Mouse (Mus musculus): Measurements from ENCODE around the gene Grik4. TPM values are rescaled to one million over a fixed set of nuclear protein-coding genes. Genes with fewer than 3 reads are reported as not detected.

The Grik4 gene
- total RNA-seq, 2 experiments from 2014 or later: 0.07 TPM; not detected in 1

GRCm38 (mm10) chr9:42702231-42703132 lies 241.8 kb downstream of the Grik4 start:
- intact Hi-C loops (cut with DNase I): no loop called here
- peak; percentile 42 to 49 for DNase-seq

GRCm38 (mm10) chr9:42701729-42702128 lies 242.6 kb downstream of the Grik4 start:
- intact Hi-C loops (cut with DNase I): no loop called here
- no peak for DNase-seq

GRCm38 (mm10) chr9:42693024-42693423 lies 251.3 kb downstream of the Grik4 start:
- DNase-seq: no peak
- intact Hi-C loops (cut with DNase I): no loop called here

DNA sequence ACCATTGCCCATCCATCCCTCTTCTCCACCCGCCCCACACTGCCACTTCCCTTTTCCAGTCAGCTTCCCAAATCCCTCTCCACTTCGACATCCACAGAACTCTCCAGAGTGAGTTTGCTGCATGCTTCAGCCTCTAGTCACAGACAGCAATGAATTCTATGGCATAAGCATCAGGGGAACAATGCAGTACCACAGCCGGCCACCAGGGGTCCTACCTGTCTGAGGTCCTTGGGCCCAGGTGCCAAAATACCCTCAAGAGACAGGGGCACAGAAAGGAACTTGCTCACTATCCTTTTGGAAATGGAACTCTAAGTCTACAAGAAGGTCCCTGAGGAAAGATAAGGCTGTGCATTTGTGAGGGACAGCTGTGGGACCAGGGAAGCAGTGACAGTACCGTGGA lies 256.1 kb downstream of the Grik4 start:
- peak; percentile 24 to 60 for DNase-seq
- intact Hi-C loops (cut with DNase I): loop anchor here (1.0 to 5.0 kb wide), 2 partner anchors 116 to 256 kb away; partner anchors contain the start of gene Grik4

DNA sequence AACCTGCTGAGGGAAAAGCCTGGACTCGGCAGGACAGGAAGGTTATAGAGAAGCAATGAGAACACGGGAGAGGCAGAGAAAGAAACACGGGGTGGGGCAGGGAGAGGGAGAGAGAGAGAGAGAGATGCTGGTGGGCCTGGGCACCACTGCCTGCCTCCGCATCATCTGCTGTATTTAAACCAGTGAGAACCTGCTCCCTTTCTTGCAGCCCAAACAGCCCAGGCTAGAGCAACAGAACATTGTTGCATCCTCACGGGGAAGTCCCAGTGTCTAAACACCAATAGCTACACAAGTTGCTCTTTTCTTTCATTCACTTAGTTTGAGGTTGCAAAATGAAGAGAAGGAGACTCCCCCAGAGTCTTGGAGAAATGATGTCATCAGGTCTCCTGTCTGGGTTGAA lies 258.2 kb downstream of the Grik4 start:
- DNase-seq: no peak
- intact Hi-C loops (cut with DNase I): loop anchor here (5.0 kb wide), 1 partner anchor 114 kb away; no protein-coding TSS in a partner anchor

DNA sequence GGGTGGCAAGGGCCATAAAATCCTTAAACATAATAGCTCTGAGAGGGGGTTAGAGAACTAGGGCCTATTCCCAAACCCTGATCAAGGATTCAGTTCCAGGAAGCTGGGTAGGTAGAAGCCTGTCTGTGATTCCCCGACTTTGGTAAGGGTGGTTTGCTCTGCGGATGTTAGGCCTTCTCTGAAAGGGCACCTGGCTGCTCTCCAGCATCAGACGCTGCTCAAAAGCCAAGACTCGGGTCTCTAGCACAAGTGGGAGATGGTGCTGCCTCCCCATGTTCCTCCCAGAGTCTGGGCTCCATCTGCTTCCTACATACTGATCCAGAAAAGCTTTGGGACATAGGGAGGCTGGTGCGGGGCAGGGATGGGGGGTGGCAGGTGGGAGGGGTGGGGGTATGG lies 270.3 kb downstream of the Grik4 start:
- no peak for DNase-seq
- intact Hi-C loops (cut with DNase I): no loop called here

DNA sequence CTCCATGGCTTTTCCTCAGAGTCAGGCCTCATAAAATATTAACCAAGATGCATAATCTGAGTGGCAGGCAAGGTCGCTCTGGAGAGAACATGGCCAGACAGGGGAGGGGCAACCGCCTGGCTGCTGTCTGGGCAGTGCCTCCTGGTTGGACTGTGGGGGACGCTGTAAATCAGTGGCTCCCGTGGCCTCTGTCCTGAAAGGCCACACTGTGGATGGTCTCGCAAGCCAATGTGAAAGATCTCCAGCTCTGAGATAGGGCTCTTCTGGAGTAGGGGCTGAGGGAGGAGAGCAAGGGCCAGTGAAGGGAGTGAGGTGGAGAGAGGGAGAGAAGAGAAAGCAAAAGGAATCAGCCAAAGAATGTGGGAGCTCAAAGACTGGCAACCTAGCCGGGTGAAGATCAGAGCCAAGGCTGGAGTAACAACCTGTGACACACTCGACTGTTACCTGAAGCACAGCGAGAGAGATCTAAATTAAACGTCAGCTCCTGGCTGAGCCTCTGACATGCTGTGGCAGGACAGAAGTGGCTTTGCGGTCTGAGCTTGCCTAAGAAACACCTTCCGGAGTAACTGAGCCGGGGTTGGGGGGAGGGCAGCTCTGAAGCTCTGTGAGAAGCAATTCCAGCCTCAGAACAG lies 270.8 kb downstream of the Grik4 start:
- intact Hi-C loops (cut with DNase I): no loop called here
- DNase-seq: no peak

DNA sequence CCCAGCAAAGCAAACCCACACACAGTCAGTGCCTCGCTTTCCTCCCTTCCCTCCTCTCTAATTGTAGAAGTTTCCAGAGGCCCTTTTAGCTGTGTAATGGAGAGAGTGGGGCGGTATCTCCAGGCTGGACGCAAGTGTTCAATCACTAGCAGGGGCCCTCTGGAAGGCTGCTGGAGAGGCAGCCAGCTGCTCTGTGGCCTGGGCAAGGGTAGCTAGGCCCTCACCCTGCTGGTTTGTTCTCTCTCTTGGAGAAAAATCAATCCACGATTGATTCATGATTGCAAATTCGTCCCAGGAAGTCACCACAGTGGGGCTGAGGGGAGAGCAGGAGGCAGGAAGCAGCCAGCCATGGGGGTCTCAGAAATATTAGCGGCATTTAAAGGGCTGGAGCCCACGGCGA lies 271.3 kb downstream of the Grik4 start:
- DNase-seq: no peak
- intact Hi-C loops (cut with DNase I): no loop called here

GRCm38 (mm10) chr9:42670619-42671018 lies 273.7 kb downstream of the Grik4 start:
- no peak for DNase-seq
- intact Hi-C loops (cut with DNase I): no loop called here

DNA sequence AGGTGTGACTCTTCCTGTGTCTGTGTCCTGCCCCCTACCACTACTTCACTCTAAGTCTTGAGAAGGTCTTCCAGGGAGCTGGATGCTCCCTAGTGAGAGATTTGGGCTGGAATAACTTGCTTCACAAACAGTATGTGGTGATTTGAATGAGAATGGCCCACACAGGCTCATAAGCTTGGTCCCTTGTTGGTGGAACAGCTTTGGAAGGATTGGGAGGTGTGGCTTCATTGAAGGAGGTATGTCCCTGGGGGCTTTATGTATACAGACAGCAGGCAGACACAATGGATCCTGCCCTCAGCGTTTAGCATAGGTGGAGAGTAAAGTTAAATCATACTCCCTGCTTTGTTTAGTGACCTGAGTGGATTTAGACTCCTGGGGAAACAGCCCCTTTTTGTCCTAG lies 282.8 kb downstream of the Grik4 start:
- intact Hi-C loops (cut with DNase I): no loop called here
- DNase-seq: no peak

GRCm38 (mm10) chr9:42652756-42653155 lies 291.5 kb downstream of the Grik4 start:
- DNase-seq: peak; percentile 55 to 68
- intact Hi-C loops (cut with DNase I): no loop called here

DNA sequence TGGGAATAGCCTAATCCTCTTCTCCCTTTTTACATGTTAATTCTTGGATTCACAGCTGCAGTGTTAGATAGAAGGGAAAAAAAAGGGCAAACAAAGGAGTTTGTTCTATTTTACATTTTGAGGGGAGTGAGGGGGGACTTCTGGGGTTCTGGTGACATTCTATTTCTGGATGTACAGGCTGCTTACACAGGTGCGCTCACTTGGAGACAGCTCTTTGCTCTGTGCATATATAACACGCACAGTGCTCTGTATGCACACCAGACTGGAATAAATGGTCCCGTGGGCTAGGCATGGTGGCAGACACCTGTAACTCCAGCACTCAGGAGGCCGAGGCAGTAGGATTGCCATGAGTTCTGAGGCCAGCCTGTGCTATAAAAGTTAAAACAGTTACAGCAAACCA lies 292.0 kb downstream of the Grik4 start:
- intact Hi-C loops (cut with DNase I): no loop called here
- no peak for DNase-seq

DNA sequence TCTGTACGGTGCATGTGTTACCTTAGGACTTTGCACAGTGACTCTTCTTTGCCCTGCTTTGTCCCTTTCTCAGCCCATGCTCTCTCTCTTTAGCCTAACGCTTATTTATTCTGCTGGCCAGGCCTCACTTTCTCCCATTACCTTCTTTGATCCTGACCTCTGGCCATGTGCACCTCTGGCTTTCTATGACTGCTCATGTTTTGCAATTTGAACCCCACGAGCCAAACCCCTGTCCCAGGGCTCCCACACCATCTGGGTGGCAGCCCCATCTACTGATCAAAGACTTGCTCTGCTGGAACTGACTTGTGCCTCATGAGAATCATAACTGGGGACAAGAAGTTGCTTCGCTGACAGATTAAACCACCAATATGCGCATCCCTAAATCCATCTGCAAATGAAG lies 294.4 kb downstream of the Grik4 start:
- intact Hi-C loops (cut with DNase I): no loop called here
- no peak for DNase-seq

DNA sequence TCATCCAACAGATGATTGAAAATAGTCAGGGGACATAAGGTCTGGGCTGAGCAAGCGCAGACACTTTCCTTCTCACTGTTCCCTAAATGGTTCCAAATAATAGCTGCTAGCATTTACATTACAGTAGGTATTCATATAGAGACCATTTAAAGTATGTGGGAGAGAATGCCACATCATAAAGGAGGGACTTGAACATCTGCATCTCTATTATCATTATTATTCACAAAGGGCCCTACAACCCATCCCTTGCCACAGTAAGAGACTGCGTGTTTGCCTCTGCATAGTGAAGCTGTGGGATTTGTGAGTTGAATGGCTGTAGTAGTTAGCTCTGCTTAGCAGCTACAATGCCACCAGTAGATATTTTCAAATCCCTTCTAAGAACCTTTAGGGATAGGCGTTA lies 296.2 kb downstream of the Grik4 start:
- intact Hi-C loops (cut with DNase I): no loop called here
- no peak for DNase-seq

GRCm38 (mm10) chr9:42647596-42647995 lies 296.7 kb downstream of the Grik4 start:
- intact Hi-C loops (cut with DNase I): no loop called here
- DNase-seq: no peak

- intact Hi-C loops (cut with DNase I): no loop called here
- DNase-seq: no peak
These were observed 297.5 kb downstream of the Grik4 start for GRCm38 (mm10) chr9:42646821-42647220.

- intact Hi-C loops (cut with DNase I): no loop called here
- DNase-seq: no peak
These were observed 299.1 kb downstream of the Grik4 start for GRCm38 (mm10) chr9:42645161-42645560.

DNA sequence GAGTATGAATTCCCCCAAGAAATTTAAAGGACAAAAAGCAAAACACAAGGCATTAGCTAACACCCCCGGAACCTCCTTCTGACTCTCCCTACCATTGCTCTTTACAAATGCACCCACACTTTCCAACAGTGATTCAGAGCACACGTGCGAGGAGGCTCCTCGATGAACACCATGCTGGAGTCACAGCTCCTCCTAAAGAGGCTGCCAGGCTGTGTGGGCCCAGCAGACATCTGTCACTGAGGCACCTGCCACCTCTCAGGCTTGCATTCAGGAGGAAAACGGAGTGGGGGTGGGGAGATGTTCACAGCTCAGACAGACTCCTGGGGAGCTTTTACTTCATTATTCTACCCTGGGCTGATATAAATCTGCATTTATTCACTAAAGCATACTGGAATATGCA lies 301.5 kb downstream of the Grik4 start:
- intact Hi-C loops (cut with DNase I): no loop called here

GRCm38 (mm10) chr9:42641550-42642117 lies 302.7 kb downstream of the Grik4 start:
- intact Hi-C loops (cut with DNase I): no loop called here
- no peak for DNase-seq

More for the DNA sequence above, 301.5 kb downstream of the Grik4 start:
- no peak for DNase-seq

DNA sequence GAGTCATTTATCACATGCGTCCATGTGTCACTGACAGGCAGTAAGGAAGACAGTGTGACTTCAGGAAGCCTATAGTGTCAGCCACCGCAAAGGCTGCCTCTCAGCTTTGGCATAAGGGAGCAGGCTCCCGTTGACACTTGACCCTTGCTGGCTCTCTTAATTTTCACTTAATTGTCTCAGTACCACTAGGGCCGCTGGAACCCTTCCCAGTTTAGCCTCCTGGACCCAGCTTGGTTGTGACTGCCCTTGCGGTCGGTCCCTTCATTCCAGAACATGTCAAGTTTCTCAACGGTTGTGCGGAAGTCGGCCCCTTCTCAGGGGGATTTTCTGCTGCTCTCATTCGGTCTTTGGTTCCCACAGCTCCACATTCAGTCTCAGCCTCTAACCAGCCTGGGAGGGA lies 307.8 kb downstream of the Grik4 start:
- DNase-seq: no peak
- intact Hi-C loops (cut with DNase I): no loop called here

- intact Hi-C loops (cut with DNase I): no loop called here
- no peak for DNase-seq
These were observed 312.8 kb downstream of the Grik4 start for GRCm38 (mm10) chr9:42631479-42631878.

GRCm38 (mm10) chr9:42627634-42628033 lies 316.7 kb downstream of the Grik4 start:
- intact Hi-C loops (cut with DNase I): no loop called here
- DNase-seq: no peak
